Mouse (Mus musculus) MEL (cell line): ENCODE measurements around the gene Trp53bp1. TPM values are rescaled to one million over a fixed set of nuclear protein-coding genes. Genes with fewer than 3 reads are reported as not detected.

Source experiments
- DNase-seq: peaks from one replicate; pipeline ENCODE4 v3.0.0; 2011; ENCODE audit warnings: low read depth, low spot score
- H3K27ac ChIP-seq: 2 replicates; pipeline ENCODE4 v1.5.1; 2012; ENCODE audit warnings: low read depth, mild to moderate bottlenecking, control low read depth, low read length, moderate library complexity; ENCODE audit not compliant: control insufficient read depth
- H3K27me3 ChIP-seq, 2 experiments: fragments of 150-350 bp in 1 of 2; sonication (generic) in 1 of 2; 2 replicates each; pipeline ENCODE4 v1.6.1; 2012; ENCODE audit warnings: low read length in 2 of 2, mild to moderate bottlenecking in 2 of 2, improper control_type of control experiment in 1 of 2, moderate library complexity in 1 of 2; ENCODE audit not compliant: insufficient read depth in 2 of 2, control insufficient read depth in 1 of 2
- H3K36me3 ChIP-seq, 2 experiments: 2 replicates each; pipeline ENCODE4 v1.6.1; 2012 to 2014; ENCODE audit warnings: low read length in 2 of 2, improper control_type of control experiment in 1 of 2, inconsistent platforms in 1 of 2, mild to moderate bottlenecking in 1 of 2; ENCODE audit not compliant: insufficient read depth in 2 of 2, control insufficient read depth in 1 of 2
- H3K4me1 ChIP-seq, 2 experiments: fragments of 150-350 bp in 1 of 2; sonication (generic) in 1 of 2; 2 replicates each; pipeline ENCODE4 v1.6.1; 2012; ENCODE audit warnings: low read length in 2 of 2, improper control_type of control experiment in 1 of 2, mild to moderate bottlenecking in 1 of 2; ENCODE audit not compliant: insufficient read depth in 2 of 2, control insufficient read depth in 1 of 2
- H3K4me3 ChIP-seq, 2 experiments: fragments of 150-350 bp in 1 of 2; sonication (generic) in 1 of 2; 2 replicates each; pipeline ENCODE4 v1.5.1; 2012; ENCODE audit warnings: low read depth in 2 of 2, low read length in 2 of 2, mild to moderate bottlenecking in 2 of 2, moderate library complexity in 2 of 2, control low read depth in 1 of 2, improper control_type of control experiment in 1 of 2; ENCODE audit not compliant: control insufficient read depth in 1 of 2, insufficient read depth in 1 of 2
- H3K79me2 ChIP-seq: 2 replicates; pipeline ENCODE4 v1.6.1; 2012; ENCODE audit warnings: mild to moderate bottlenecking, low read length, moderate library complexity; ENCODE audit not compliant: control insufficient read depth, poor library complexity, insufficient read depth
- H3K9ac ChIP-seq: 2 replicates; pipeline ENCODE4 v1.6.1; 2012; ENCODE audit warnings: low read depth, mild to moderate bottlenecking, control low read depth, low read length, moderate library complexity; ENCODE audit not compliant: control insufficient read depth, poor library complexity, severe bottlenecking
- H3K9me3 ChIP-seq: fragments of 150-350 bp; sonication (generic); replicated peaks from 2 replicates; pipeline ENCODE4 v1.6.1; 2012; ENCODE audit warnings: mild to moderate bottlenecking, low read length, improper control_type of control experiment, moderate library complexity; ENCODE audit not compliant: insufficient read depth
- BHLHE40 ChIP-seq: IDR thresholded peaks from 2 replicates; pipeline ENCODE4 v1.6.1; 2012; ENCODE audit warnings: low read depth, mild to moderate bottlenecking, inconsistent platforms, low read length, improper control_type of control experiment, borderline replicate concordance
- CTCF ChIP-seq, 3 experiments: IDR thresholded peaks in 2 of 3; conservative IDR thresholded peaks in 1 of 3; 2 replicates each; pipeline ENCODE4 v1.5.1; 2011 to 2012; ENCODE audit warnings: low read length in 3 of 3, low read depth in 2 of 3, mild to moderate bottlenecking in 2 of 3, improper control_type of control experiment in 1 of 3, inconsistent platforms in 1 of 3, mixed read lengths in 1 of 3, moderate library complexity in 1 of 3; ENCODE audit not compliant: control insufficient read depth in 1 of 3, insufficient read depth in 1 of 3, poor library complexity in 1 of 3, severe bottlenecking in 1 of 3
- E2F4 ChIP-seq: IDR thresholded peaks from 2 replicates; pipeline ENCODE4 v1.6.1; 2011; ENCODE audit warnings: low read depth, low read length, improper control_type of control experiment, borderline replicate concordance
- ELF1 ChIP-seq: IDR thresholded peaks from 2 replicates; pipeline ENCODE4 v1.6.1; 2014; ENCODE audit warnings: low read depth, mild to moderate bottlenecking, inconsistent platforms, low read length, improper control_type of control experiment, moderate library complexity
- GABPA ChIP-seq: IDR thresholded peaks from 2 replicates; pipeline ENCODE4 v1.6.1; 2012; ENCODE audit warnings: low read depth, mild to moderate bottlenecking, inconsistent platforms, low read length, improper control_type of control experiment, moderate library complexity
- KAT2A ChIP-seq: conservative IDR thresholded peaks from 2 replicates; pipeline ENCODE4 v1.6.1; 2012; ENCODE audit warnings: low read depth, low read length, improper control_type of control experiment, inconsistent platforms
- MAFK ChIP-seq: IDR thresholded peaks from 2 replicates; pipeline ENCODE4 v1.6.1; 2011; ENCODE audit warnings: low read depth, mild to moderate bottlenecking, low read length, improper control_type of control experiment, borderline replicate concordance
- MXI1 ChIP-seq: IDR thresholded peaks from 2 replicates; pipeline ENCODE4 v1.6.1; 2011; ENCODE audit warnings: mild to moderate bottlenecking, low read depth, low read length, improper control_type of control experiment
- MYB ChIP-seq: IDR thresholded peaks from 2 replicates; pipeline ENCODE4 v1.6.1; 2011; ENCODE audit warnings: mild to moderate bottlenecking, low read depth, low read length, improper control_type of control experiment
- NRF1 ChIP-seq: IDR thresholded peaks from 2 replicates; pipeline ENCODE4 v1.6.1; 2014; ENCODE audit warnings: low read depth, mild to moderate bottlenecking, inconsistent platforms, low read length, improper control_type of control experiment, moderate library complexity; ENCODE audit not compliant: poor library complexity, insufficient read depth, severe bottlenecking
- POLR2A ChIP-seq, 2 experiments: IDR thresholded peaks; 2 replicates each; pipeline ENCODE4 v1.6.1; 2011 to 2012; ENCODE audit warnings: low read length in 2 of 2, mild to moderate bottlenecking in 2 of 2, control low read depth in 1 of 2, improper control_type of control experiment in 1 of 2, low read depth in 1 of 2, moderate library complexity in 1 of 2; ENCODE audit not compliant: control insufficient read depth in 1 of 2, insufficient read depth in 1 of 2, poor library complexity in 1 of 2
- RAD21 ChIP-seq: IDR thresholded peaks from 2 replicates; pipeline ENCODE4 v1.6.1; 2011; ENCODE audit warnings: mild to moderate bottlenecking, low read depth, low read length, improper control_type of control experiment
- RCOR1 ChIP-seq: IDR thresholded peaks from 2 replicates; pipeline ENCODE4 v1.6.1; 2012; ENCODE audit warnings: low read depth, mild to moderate bottlenecking, inconsistent platforms, low read length, improper control_type of control experiment
- SMC3 ChIP-seq: IDR thresholded peaks from 2 replicates; pipeline ENCODE4 v1.6.1; 2011; ENCODE audit warnings: low read depth, low read length, improper control_type of control experiment
- TBP ChIP-seq: IDR thresholded peaks from 2 replicates; pipeline ENCODE4 v1.8.0; 2011; ENCODE audit warnings: low read depth, low read length, improper control_type of control experiment
- TCF12 ChIP-seq: IDR thresholded peaks from 2 replicates; pipeline ENCODE4 v1.6.1; 2014; ENCODE audit warnings: low read depth, mild to moderate bottlenecking, inconsistent platforms, low read length, improper control_type of control experiment, moderate library complexity
- USF2 ChIP-seq, 2 experiments: IDR thresholded peaks; 2 replicates each; pipeline ENCODE4 v1.6.1; 2011 to 2012; ENCODE audit warnings: improper control_type of control experiment in 2 of 2, low read length in 2 of 2, borderline replicate concordance in 1 of 2, inconsistent platforms in 1 of 2, low read depth in 1 of 2, mild to moderate bottlenecking in 1 of 2; ENCODE audit not compliant: insufficient read depth in 1 of 2
- ZC3H11A ChIP-seq: IDR thresholded peaks from 2 replicates; pipeline ENCODE4 v1.6.1; 2012; ENCODE audit warnings: low read depth, mild to moderate bottlenecking, inconsistent platforms, low read length, improper control_type of control experiment
- ZKSCAN1 ChIP-seq: IDR thresholded peaks from 2 replicates; pipeline ENCODE4 v1.6.1; 2012; ENCODE audit warnings: low read depth, mild to moderate bottlenecking, inconsistent platforms, low read length, improper control_type of control experiment, moderate library complexity
- ZMIZ1 ChIP-seq: IDR thresholded peaks from 2 replicates; pipeline ENCODE4 v1.6.1; 2012; ENCODE audit warnings: low read depth, mild to moderate bottlenecking, inconsistent platforms, low read length, improper control_type of control experiment, moderate library complexity
- polyA plus RNA-seq, 2 experiments: library from polyadenylated mRNA; stranded (reverse) in 1 of 2; unstranded in 1 of 2; fragments of >175 nt in 1 of 2; fragments of >200 nt in 1 of 2; gene quantifications; 2 replicates each; pipeline versions ENCODE4 v1.2.1 to v1.2.4; 2012; ENCODE audit warnings: low replicate concordance in 2 of 2, low read depth in 1 of 2; ENCODE audit not compliant: insufficient read length in 2 of 2, insufficient read depth in 1 of 2, missing spikeins in 1 of 2
- total RNA-seq: library from RNA; depleted of rRNA; stranded (reverse); fragments of 300-350 nt; gene quantifications from 2 replicates; pipeline ENCODE4 v1.2.3, GENCODE M21; 2012

Trp53bp1 gene
- total and polyA plus RNA-seq, 3 experiments = 13.4 to 160 (median 37.3) TPM

DNA sequence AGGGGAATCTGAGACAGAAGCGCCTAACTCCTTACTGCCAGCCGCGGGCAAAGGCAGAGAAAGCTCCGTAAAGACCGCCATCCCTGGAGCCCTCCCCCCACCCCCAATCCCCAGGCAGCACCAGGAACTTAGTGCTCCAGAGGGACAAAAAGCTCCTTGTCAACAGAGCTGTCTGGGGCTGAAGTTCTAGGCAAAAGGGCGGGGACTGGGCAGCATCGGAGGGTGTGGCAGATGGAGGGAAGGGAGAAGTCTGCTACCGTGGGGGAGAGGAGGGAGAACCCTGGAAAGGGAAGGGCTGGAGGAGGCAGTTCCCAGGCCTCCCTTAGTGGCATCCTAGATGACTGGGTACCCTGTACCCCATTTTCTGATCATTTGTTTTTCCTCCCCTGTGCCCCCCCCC is 26.9 kb upstream of the Trp53bp1 start:
- Histone ChIP-seq H3K36me3 (no peaks in the 10 kb centered on the region; a peak in 1 of 4 replicates), H3K9ac (no peak overlapping the region), H3K4me3 (no peak overlapping the region), H3K27me3 (no peaks in the 10 kb centered on the region), H3K27ac (no peak overlapping the region), H3K79me2 (no peaks in the 10 kb centered on the region), H3K4me1 (peaks cover 7 to 14% of the 10 kb centered on the region in 2 experiments; a peak in 3 of 4 replicates), H3K9me3 (no peaks in the 10 kb centered on the region)
- no peak for DNase-seq
- TF ChIP-seq ZMIZ1 (no peak), NRF1 (no peak), ELF1 (no peak), TCF12 (no peak), RCOR1 (no peak), ZKSCAN1 (no peak), E2F4 (no peak), USF2 (IDR thresholded peaks at IDR 0.05; ENCODE audit: borderline replicate concordance in 1 of 2, insufficient read depth in 1 of 2, low read depth in 1 of 2, low read length in 2 of 2) (no peak), SMC3 (no peak), MAFK (no peak), GABPA (no peak), BHLHE40 (no peak), POLR2A (IDR thresholded peaks at IDR 0.05; ENCODE audit: control insufficient read depth in 1 of 2, insufficient read depth in 1 of 2, low read depth in 1 of 2, low read length in 2 of 2, poor library complexity in 1 of 2) (no peak), MYB (no peak), TBP (no peak), CTCF (IDR thresholded peaks at IDR 0.05 in 2 of 3, conservative IDR thresholded peaks at IDR 0.05 in 1 of 3; ENCODE audit: control insufficient read depth in 1 of 3, insufficient read depth in 1 of 3, low read depth in 2 of 3, low read length in 3 of 3, poor library complexity in 1 of 3, severe bottlenecking in 1 of 3) (no peak), MXI1 (no peak)

DNA sequence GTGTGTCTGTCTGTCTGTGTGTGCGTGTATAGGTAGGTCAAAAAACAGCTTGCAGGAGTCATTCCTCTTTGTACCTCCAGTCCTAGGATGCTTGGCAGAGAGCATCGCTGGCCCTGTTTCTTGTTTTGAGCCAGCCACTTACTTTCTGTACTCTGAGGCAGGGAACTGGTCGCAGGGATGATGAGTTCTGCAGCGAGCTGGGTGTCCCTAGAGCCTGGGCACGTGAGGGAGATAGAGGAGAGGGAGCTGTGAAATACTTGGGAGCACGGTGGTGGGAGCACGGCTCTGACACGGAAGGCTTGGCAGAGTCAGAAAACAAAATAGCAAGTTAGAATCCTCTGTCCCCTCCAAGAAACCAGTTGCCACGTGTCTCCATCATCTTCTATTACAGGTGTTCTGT is 26.5 kb upstream of the Trp53bp1 start:
- no peak overlapping the region for H3K9ac ChIP-seq
- no peak overlapping the region for H3K27ac ChIP-seq
- H3K27me3 ChIP-seq = no peaks in the 10 kb centered on the region
- no peak for DNase-seq
- H3K9me3 ChIP-seq = no peaks in the 10 kb centered on the region
- H3K79me2 ChIP-seq = no peaks in the 10 kb centered on the region
- H3K4me3 ChIP-seq = no peak overlapping the region
- TF ChIP-seq TCF12 (no peak), ZC3H11A (no peak), ELF1 (no peak), BHLHE40 (no peak), CTCF (IDR thresholded peaks at IDR 0.05 in 2 of 3, conservative IDR thresholded peaks at IDR 0.05 in 1 of 3; ENCODE audit: control insufficient read depth in 1 of 3, insufficient read depth in 1 of 3, low read depth in 2 of 3, low read length in 3 of 3, poor library complexity in 1 of 3, severe bottlenecking in 1 of 3) (no peak), POLR2A (IDR thresholded peaks at IDR 0.05; ENCODE audit: control insufficient read depth in 1 of 2, insufficient read depth in 1 of 2, low read depth in 1 of 2, low read length in 2 of 2, poor library complexity in 1 of 2) (no peak), RAD21 (no peak), SMC3 (no peak), KAT2A (no peak)
- no peaks in the 10 kb centered on the region; a peak in 1 of 4 replicates for H3K36me3 ChIP-seq
- H3K4me1 ChIP-seq = peaks cover 7 to 14% of the 10 kb centered on the region in 2 experiments; a peak in 3 of 4 replicates
